Mouse (Mus musculus) left cerebral cortex, postnatal 14 days (tissue): ENCODE data around the gene Acadm. TPM values are rescaled to one million over a fixed set of nuclear protein-coding genes. Genes with fewer than 3 reads are reported as not detected.

Experiments
- DNase-seq, 2 experiments: peaks; one replicate each; pipeline ENCODE4 v3.0.0; 2021 to 2022; ENCODE audit warnings: low spot score in 2 of 2, mixed read lengths in 1 of 2
- intact Hi-C: fragments of 180-260 bp; cut with DNase I; formaldehyde crosslinking; loops from one replicate; pipeline ENCODE4 v1.15.1; 2025
- total RNA-seq, 2 experiments: library from RNA; stranded (reverse); gene quantifications; 2 replicates each; pipeline ENCODE4 v1.2.3; 2021

Gene Acadm
- total RNA-seq, 2 experiments from 2014 or later: 33.9 to 34.2 TPM

DNA sequence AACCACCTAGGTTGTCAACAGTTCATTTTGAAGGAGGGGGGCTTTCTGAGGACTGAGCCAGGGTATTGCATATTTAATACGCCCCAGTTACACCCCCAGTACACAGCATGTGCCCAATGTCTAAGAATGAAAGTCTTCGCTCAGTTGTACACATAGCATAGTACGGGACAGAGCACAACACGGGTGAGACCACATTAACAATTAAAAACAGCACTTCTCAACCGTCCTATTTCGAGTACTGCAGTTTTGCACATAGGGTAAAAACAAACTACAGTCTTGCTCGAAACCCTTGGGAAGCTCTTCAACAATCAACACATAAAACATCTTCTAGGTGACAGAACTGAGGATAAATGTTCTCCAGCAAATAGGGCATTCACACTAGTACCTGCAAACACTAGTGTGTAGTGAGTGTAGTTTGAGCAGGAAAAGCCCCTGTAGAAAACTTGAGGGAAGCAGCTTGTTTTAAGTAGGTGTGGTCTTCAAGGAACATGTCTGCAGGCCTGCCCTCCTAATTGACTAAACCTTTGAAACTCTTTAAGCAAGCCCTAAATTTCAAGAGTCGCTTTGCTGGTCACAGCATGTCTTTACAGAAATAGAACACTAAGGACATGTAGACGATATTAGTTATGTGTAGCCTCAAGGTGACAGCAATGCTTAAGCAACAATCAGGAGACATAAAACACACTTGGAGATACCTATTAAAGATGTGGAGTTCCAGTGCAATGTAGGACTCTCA is 38.1 kb downstream of the Acadm start, which contains the start of gene Msh4:
TSS of gene Msh4 (minus strand) at position 3 of the 736 bp plus-strand sequence.
- intact Hi-C loops: no loop called here
- DNase-seq: no peak

DNA sequence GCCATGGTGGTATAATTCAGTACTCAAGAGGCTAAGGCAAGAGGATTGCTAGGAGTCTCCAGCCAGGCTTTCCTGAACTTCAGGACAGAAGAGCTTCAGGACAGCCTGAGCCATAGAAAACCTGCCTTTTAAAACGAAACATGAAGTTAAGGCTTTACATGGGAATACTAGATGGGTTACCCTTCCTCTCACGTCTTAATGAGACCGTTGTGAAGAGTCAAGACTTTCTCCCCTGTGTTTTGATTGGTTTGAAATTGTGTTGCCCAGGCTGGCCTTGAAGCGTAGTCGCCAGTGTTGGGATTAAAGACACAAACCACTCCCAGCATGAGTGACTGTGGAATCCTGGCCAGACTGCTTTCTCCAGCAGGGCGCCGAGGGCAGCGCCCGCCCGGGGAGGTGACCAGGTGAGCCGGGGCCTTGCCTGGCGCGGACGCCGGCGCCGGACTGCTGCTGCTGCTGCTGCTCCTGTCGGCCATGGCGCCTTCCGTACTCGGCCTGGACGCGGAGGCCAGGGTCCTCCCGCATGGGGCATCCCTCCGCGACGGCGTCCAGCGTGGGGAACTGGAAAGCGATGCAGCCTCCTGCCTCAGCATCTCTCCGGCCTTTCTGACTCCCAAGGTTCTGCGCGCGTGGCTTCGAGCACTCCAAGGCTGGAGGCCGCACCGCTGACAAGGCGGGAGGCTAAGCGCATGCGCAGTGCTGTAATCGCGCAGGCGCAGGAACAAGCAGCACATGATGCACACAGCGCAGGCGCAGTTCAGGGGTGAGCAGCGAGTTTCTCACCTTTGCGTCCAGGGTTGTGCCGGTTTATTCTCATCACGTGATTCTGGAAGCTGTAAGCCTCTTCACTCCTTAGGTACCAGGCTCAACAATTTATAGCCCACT is 38.9 kb downstream of the Acadm start:
- intact Hi-C loops: no loop called here
- DNase-seq: no peak

DNA sequence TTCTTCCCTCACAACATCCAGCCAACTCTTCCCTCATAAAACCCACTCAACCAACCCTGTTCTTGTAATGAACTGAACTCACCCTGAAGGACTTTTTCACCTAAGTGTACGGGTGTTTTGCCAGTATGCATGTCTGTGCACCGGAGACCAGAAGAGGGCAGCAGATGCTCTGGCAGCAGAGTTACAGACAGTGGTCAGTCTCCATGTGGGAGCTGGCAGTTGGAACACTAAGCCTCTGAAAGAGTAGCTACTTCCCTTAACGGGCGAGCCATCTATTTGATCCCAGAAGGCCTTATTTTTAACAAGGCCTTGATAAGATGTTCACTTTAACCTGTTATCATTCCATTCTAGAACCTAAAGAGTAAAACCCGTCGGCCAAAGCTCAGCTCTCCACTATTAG is 39.8 kb downstream of the Acadm start:
- intact Hi-C loops: no loop called here
- peak; percentile 35 to 38 for DNase-seq

- DNase-seq: no peak
- intact Hi-C loops: no loop called here
Observed at GRCm38 (mm10) chr3:153902595-153902994, 41.8 kb downstream of the Acadm start.

GRCm38 (mm10) chr3:153901904-153902303 is 42.5 kb downstream of the Acadm start:
- no peak for DNase-seq
- intact Hi-C loops: no loop called here

DNA sequence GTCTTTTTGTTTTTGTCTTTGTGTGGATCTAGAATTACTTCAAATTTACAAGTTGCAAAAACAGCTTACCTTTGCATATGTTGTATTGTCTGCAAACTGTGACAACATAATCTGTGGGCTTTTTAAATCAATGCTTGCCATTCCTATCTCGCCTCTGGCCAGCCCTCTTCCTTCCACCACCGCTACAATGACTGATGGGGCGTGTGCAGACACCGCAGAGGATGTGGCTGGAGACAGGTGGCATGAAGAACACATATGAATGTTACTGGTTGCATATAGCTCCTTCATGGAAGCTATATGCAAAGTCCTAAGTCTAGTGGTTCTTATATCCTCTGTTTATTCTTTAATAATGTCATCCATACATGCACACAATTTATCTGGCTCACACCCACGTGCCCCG is 47.2 kb downstream of the Acadm start:
- intact Hi-C loops: no loop called here
- no peak for DNase-seq

- intact Hi-C loops: no loop called here
Observed at GRCm38 (mm10) chr3:153895454-153895853, 49.0 kb downstream of the Acadm start.

GRCm38 (mm10) chr3:153889188-153889781 is 55.1 kb downstream of the Acadm start:
- intact Hi-C loops: no loop called here
- DNase-seq: no peak

More at GRCm38 (mm10) chr3:153895454-153895853, 49.0 kb downstream of the Acadm start:
- DNase-seq: no peak

DNA sequence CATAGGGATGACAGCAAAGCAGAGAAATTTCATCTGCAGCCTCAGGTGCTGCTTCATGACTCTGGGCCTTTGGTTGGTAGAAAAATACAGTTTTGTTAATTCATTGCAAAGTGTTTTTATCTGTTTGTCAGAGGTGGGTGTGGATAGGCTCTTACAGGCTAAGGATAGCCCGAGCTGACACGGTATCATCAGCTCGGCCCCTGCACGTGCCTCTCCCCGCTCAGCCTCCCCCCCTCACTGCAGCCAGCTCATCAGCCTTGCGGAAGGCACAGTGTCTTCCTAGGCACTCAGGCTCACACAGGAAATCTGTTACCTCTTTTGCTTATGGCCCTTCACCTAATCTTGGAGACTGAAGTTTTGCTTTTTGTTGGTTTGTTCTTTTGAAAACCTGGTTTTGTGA is 56.3 kb downstream of the Acadm start:
- DNase-seq: no peak
- intact Hi-C loops: no loop called here

- intact Hi-C loops: no loop called here
- DNase-seq: no peak
Observed at GRCm38 (mm10) chr3:153886296-153886695, 58.1 kb downstream of the Acadm start.

Other genes starting within 250 kb of the Acadm start
- gene St6galnac3, start 219.5 kb downstream of the Acadm start, total RNA-seq: 10 to 100 TPM; 10.8 to 12.1 TPM
- gene Asb17, start 100.4 kb downstream of the Acadm start, total RNA-seq: not detected
- under 1 TPM; 0.22 to 0.30 TPM for gene Msh4, start 38.5 kb downstream of the Acadm start, total RNA-seq
- 10 to 100 TPM; 65.3 to 66.7 TPM for gene Rabggtb, start 31.6 kb downstream of the Acadm start, total RNA-seq
- 10 to 100 TPM; 12.5 to 13.9 TPM for gene Slc44a5, start 28.8 kb upstream of the Acadm start, total RNA-seq